Mouse (Mus musculus): ENCODE results near the gene Zfp609. TPM values are rescaled to one million over a fixed set of nuclear protein-coding genes. Genes with fewer than 3 reads are reported as not detected.

Zfp609 gene
- polyA plus RNA-seq, 1 experiment from 2014 or later: 7.8 TPM

DNA sequence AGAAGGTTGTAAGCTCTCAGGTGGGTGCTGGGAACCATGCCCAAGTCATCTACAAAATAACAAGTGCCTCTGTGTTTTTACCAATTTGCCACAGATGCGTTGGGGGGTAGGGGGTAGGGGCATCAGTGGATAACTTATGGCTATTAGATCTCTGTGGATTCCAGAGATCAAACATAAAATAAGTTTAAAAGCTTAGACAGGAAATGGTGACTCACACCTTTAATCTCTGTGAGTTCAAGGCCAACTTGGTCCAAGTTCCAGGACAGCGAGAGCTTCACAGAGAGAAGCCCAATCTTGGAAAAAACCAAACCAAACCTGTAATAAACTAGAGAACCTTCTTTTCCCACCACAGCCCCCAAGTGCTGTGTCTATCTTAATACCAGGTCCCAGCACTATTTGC lies 180.6 kb downstream of the Zfp609 start:
- WGBS (ENCODE audit: missing documents): 95% methylated on average over 2 of the region's 2 CpGs
- no peaks in the 10 kb centered on the region for H3K36me3 ChIP-seq (ENCODE audit: inconsistent target)
- no peak overlapping the region for H3K4me3 ChIP-seq (ENCODE audit: inconsistent target)
- H3K27ac ChIP-seq: no peak overlapping the region
- no peaks in the 10 kb centered on the region for H3K79me2 ChIP-seq (ENCODE audit: inconsistent target)

DNA sequence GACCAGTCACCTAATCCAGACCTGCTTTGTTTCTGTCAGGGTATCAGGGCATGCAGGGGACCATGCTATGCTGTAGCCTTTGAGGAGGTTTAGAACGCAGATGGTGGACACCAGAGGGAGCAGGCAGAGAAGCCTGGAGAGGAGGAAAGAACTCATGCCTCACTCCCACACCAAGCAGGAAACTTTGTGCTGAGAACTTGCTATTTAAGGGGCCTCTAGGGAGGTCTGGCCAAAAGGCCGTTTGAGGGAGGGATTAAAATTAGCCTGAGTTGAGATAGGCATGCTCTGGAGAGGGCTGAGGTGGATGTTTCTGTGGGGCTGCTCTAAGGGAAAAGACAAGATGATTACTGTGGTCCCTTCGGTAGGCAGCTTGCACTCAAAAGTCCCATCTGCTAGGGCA lies 181.4 kb downstream of the Zfp609 start:
- H3K36me3 ChIP-seq (ENCODE audit: inconsistent target): no peaks in the 10 kb centered on the region
- H3K27ac ChIP-seq: no peak overlapping the region
- no peak overlapping the region for H3K4me3 ChIP-seq (ENCODE audit: inconsistent target)
- no peaks in the 10 kb centered on the region for H3K79me2 ChIP-seq (ENCODE audit: inconsistent target)
- 77% methylated on average over 3 of the region's 3 CpGs for WGBS (ENCODE audit: missing documents)

DNA sequence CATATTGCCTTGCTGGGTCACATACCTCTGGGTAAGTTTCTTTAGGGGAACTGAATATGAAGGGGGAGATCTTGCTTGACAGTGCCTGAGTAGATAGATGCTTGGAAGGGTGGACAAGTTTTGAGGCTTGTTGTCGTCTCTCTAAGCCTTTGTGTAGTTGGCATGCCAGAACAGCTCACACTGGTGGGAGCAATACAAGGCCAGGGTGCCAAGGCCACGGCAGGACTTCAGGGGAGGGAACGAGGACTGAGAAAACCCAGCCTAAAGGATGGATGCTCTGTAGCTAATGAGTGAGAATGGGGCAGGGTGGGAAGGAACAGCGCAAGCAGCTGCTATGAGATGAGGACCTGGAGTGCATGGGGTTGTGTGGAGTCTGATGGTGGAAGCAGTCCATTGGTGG lies 182.4 kb downstream of the Zfp609 start:
- 89% methylated on average over 4 of the region's 4 CpGs for WGBS (ENCODE audit: missing documents)
- no peaks in the 10 kb centered on the region for H3K79me2 ChIP-seq (ENCODE audit: inconsistent target)
- H3K27ac ChIP-seq: no peak overlapping the region
- no peak overlapping the region for H3K4me3 ChIP-seq (ENCODE audit: inconsistent target)
- H3K36me3 ChIP-seq (ENCODE audit: inconsistent target): no peaks in the 10 kb centered on the region

DNA sequence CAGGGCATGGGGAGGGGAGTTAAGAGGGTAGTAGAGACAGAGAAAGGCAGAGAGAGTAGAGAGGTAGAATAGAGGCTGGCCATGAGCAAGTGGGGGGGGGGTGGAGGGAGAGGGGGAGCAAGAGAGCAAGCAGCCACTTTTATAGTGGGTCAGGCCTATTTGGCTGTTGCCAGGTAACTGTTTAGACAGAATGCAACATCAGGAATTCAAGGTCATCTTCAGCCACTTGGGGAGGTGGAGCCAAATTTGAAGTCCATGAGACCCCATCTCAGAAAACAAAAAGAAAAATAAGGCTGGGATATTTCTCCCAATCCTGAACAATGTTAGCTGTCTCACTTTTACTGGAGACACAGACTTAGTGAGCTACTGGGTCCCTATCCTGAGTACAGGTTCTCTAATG lies 184.8 kb downstream of the Zfp609 start:
- Histone ChIP-seq H3K36me3 (ENCODE audit: inconsistent target) (no peaks in the 10 kb centered on the region), H3K27ac (no peak overlapping the region), H3K79me2 (ENCODE audit: inconsistent target) (no peaks in the 10 kb centered on the region), H3K4me3 (ENCODE audit: inconsistent target) (no peak overlapping the region)

Other genes with a start within 250 kb of the Zfp609 start
- 195 to 316 TPM (median 234 TPM) in 3 replicates for gene Plekho2, start 247.5 kb downstream of the Zfp609 start, polyA plus RNA-seq (2018)
- gene Pif1, start 240.4 kb downstream of the Zfp609 start, polyA plus RNA-seq (2018): 0.51 to 0.53 TPM in 2 of 3 replicates, not detected in the other
- gene Rbpms2, start 197.9 kb downstream of the Zfp609 start, polyA plus RNA-seq (2018): 0.14 to 0.42 TPM (median 0.28 TPM) in 3 replicates
- 21.6 to 39.7 TPM (median 24.0 TPM) in 3 replicates for gene Oaz2, start 159.6 kb downstream of the Zfp609 start, polyA plus RNA-seq (2018)
- gene Pclaf, start 62.7 kb upstream of the Zfp609 start, polyA plus RNA-seq (2018): 0.56 to 25.5 TPM (median 11.5 TPM) in 3 replicates
- 19.6 to 23.6 TPM (median 21.8 TPM) in 3 replicates for gene Trip4, start 81.2 kb upstream of the Zfp609 start, polyA plus RNA-seq (2018)
- gene Csnk1g1, start 81.4 kb upstream of the Zfp609 start, polyA plus RNA-seq (2018): 9.3 to 10.5 TPM (median 9.7 TPM) in 3 replicates
- gene Ppib, start 232.7 kb upstream of the Zfp609 start, polyA plus RNA-seq (2018): 289 to 501 TPM (median 407 TPM) in 3 replicates
- gene Snx22, start 242.2 kb upstream of the Zfp609 start, polyA plus RNA-seq (2018): 0.29 to 1.3 TPM (median 0.46 TPM) in 3 replicates

Measured in macrophage (primary cell).